Mouse (Mus musculus): ENCODE data around the gene Zfp64. TPM values are rescaled to one million over a fixed set of nuclear protein-coding genes. Genes with fewer than 3 reads are reported as not detected.

The Zfp64 gene
- polyA plus RNA-seq, 1 experiment from 2014 or later: 24.1 TPM

Other genes with a start within 250 kb of the Zfp64 start
- 81.2 and 143 TPM in 2 replicates for gene Atp9a, start 213.2 kb downstream of the Zfp64 start, polyA plus RNA-seq (2015; fragmentation: Nextera tagmentation; extraction: Ambion mirVana)
- gene Sall4, start 187.6 kb downstream of the Zfp64 start, polyA plus RNA-seq (2015; fragmentation: Nextera tagmentation; extraction: Ambion mirVana): 0.49 and 0.72 TPM in 2 replicates